Mouse (Mus musculus) T-helper 1 cell (primary cell): ENCODE measurements around the gene Gm38392.

Experiments
- in situ Hi-C: fragments of 300-600 bp; cut with MboI, MseI; formaldehyde crosslinking; loops from one replicate; pipeline ENCODE4 v1.15.1; 2025; ENCODE audit warnings: high pct_unique_total_duplicates

The Gm38392 gene

GRCm38 (mm10) chr3:88235616-88236015 lies 51.4 kb downstream of the Gm38392 start:
- in situ Hi-C loops = no loop called here

GRCm38 (mm10) chr3:88235216-88235615 lies 51.8 kb downstream of the Gm38392 start:
- in situ Hi-C loops = no loop called here

- in situ Hi-C loops = no loop called here
These were observed 53.0 kb downstream of the Gm38392 start for GRCm38 (mm10) chr3:88234041-88234440.

- in situ Hi-C loops = no loop called here
These were observed 54.0 kb downstream of the Gm38392 start for GRCm38 (mm10) chr3:88232851-88233649.

- in situ Hi-C loops = no loop called here
These were observed 54.7 kb downstream of the Gm38392 start for GRCm38 (mm10) chr3:88232301-88232702.

- in situ Hi-C loops = no loop called here
These were observed 55.9 kb downstream of the Gm38392 start for GRCm38 (mm10) chr3:88231061-88231641.

GRCm38 (mm10) chr3:88230262-88231047 lies 56.6 kb downstream of the Gm38392 start:
- in situ Hi-C loops = no loop called here

GRCm38 (mm10) chr3:88229526-88229925 lies 57.5 kb downstream of the Gm38392 start:
- in situ Hi-C loops = no loop called here

GRCm38 (mm10) chr3:88228906-88229305 lies 58.1 kb downstream of the Gm38392 start:
- in situ Hi-C loops = no loop called here

- in situ Hi-C loops = no loop called here
These were observed 59.0 kb downstream of the Gm38392 start for GRCm38 (mm10) chr3:88227976-88228375.

- in situ Hi-C loops = no loop called here
These were observed 59.8 kb downstream of the Gm38392 start for GRCm38 (mm10) chr3:88227260-88227659.

GRCm38 (mm10) chr3:88226101-88226845 lies 60.7 kb downstream of the Gm38392 start:
- in situ Hi-C loops = no loop called here

GRCm38 (mm10) chr3:88224929-88225328 lies 62.1 kb downstream of the Gm38392 start:
- in situ Hi-C loops = no loop called here

GRCm38 (mm10) chr3:88222446-88222845 lies 64.6 kb downstream of the Gm38392 start:
- in situ Hi-C loops = no loop called here

- in situ Hi-C loops = no loop called here
These were observed 65.3 kb downstream of the Gm38392 start for GRCm38 (mm10) chr3:88221519-88222390.

- in situ Hi-C loops = no loop called here
These were observed 66.2 kb downstream of the Gm38392 start for GRCm38 (mm10) chr3:88220842-88221241.

- in situ Hi-C loops = no loop called here
These were observed 67.1 kb downstream of the Gm38392 start for GRCm38 (mm10) chr3:88219940-88220339.

GRCm38 (mm10) chr3:88217679-88218078 lies 69.3 kb downstream of the Gm38392 start:
- in situ Hi-C loops = no loop called here

- in situ Hi-C loops = no loop called here
These were observed 70.3 kb downstream of the Gm38392 start for GRCm38 (mm10) chr3:88216534-88217326.

GRCm38 (mm10) chr3:88216116-88216515 lies 70.9 kb downstream of the Gm38392 start:
- in situ Hi-C loops = no loop called here
